Mouse (Mus musculus): ENCODE data around the gene Mfsd6.

DNA sequence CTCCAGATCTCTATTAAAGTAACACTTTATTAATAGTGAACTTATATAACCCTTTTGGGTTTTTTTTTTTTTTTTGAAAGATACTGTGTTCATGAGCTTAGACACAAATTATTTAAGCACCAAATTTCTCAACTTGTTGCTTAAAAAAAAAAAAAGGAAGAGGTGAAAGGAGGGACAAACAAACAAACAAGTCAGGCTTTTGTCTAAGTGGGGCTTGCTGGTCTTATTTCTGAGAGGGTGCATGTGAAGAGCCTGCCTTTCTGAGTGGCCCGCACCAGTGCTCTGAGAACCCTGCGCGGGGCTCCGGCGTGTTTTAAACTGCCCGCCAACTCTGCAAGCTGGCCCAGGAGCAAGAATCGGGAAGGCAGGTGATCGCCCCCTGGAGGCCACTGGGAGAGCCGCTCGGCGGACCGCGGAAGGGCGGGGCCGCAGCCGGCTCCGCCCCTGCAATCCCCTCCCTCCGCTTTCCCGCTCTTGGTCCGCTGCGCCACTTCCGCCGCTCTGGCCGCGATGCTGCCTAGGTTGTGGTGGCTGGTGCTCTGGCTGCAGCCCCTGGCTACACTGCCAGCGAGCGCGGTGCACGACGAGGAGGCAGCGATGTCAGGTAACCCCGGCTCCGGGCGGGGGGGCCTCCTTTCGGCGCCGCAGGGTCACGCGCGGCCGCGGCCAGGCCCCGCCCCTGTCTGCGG, 96.9 kb downstream of the Mfsd6 start, which contains the start of gene Nemp2:
- TF ChIP-seq CTCF (IDR thresholded peaks at IDR 0.05; ENCODE audit: low read depth, low read length) (peak; percentile 66), POLR2A (IDR thresholded peaks at IDR 0.05; ENCODE audit: insufficient read depth, low read length) (peak; percentile 50), EP300 (IDR thresholded peaks at IDR 0.05; ENCODE audit: insufficient read depth, low read depth, low read length) (no peak)

Data from ES-Bruce4 (cell line).